Comparison of ENCODE assay signal across 17 mouse cellular contexts in the genomic region with DNA sequence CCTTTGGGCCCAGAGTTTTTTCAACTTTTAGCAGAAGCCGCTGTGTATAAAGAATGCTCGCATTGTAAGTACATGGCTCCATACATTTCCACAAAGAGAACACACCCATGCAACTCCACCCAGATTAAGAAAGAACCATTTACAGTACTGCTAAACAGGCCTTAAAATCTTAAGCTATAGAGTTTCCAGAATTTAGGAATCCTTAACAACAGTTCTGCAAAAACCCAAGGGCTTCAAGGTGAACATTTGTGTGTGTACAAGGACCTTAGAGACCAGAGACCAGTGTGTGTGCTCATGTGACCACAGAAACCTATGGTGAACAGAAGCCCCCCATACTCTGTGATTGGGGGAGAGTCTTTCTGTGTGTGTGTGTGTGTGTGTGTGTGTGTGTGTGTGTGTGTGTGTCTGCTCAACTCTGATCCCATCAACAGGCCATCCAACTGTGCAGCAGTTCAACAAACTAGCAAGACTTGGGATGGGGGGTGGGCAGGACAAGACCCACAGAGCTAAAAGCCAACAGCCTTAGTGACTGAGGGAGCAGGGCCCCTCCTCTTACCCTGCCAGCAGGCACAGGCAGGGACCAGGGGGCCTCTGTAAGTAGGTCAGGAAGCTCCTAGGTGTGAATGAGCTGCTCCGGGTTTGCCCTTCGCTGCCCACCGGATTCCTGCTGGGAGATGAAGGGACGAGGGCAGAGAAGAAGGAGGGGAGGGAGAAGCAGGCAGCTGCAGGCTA. TPM values are rescaled to one million over a fixed set of nuclear protein-coding genes. Genes with fewer than 3 reads are reported as not detected.
A peak's percentile ranks its signal among the peaks of the same experiment; 100 is the strongest.
DNase-seq lines count a peak whose midpoint lies in the region; ATAC-seq lines count a peak whose summit lies in the region.
"Had no signal": no experiment of that assay in that cellular context is flagged by ENCODE, and none has a peak within 500 bp of the region (broad histone marks: within the 10 kb centered on the region; RNA-seq: fewer than 3 reads in every experiment).

No protein-coding gene starts in this region.

- 4% methylated on average over 6 of the region's 6 CpGs for WGBS in hindbrain, embryonic 10.5 days
- WGBS in hindbrain, embryonic 12.5 days: 7% methylated on average over 6 of the region's 6 CpGs
- WGBS in embryonic facial prominence, embryonic 14.5 days: 45% methylated on average over 6 of the region's 6 CpGs
- 5% methylated on average over 6 of the region's 6 CpGs for WGBS in limb, embryonic 11.5 days

- H3K36me3 ChIP-seq in hindbrain, embryonic 10.5 days: no peaks in the 10 kb centered on the region
- no peaks in the 10 kb centered on the region for H3K36me3 ChIP-seq in hindbrain, embryonic 12.5 days
- H3K36me3 ChIP-seq in embryonic facial prominence, embryonic 14.5 days (ENCODE audit: control insufficient read depth, insufficient read depth, low read length): no peaks in the 10 kb centered on the region
- no peaks in the 10 kb centered on the region for H3K36me3 ChIP-seq in limb, embryonic 11.5 days (ENCODE audit: control insufficient read depth, insufficient read depth, low read length)

- H3K4me2 ChIP-seq in hindbrain, embryonic 12.5 days (replicated peaks): no peak overlapping the region
- H3K4me2 ChIP-seq in embryonic facial prominence, embryonic 14.5 days (ENCODE audit: low read depth, low read length): no peak overlapping the region
- 0 out of 2 replicates have a peak overlapping the region, but pooled peaks have one; percentile 16 for H3K4me2 ChIP-seq in limb, embryonic 11.5 days (ENCODE audit: low read depth, severe bottlenecking)

- no peak overlapping the region for H3K27ac ChIP-seq in hindbrain, embryonic 10.5 days
- H3K27ac ChIP-seq in hindbrain, embryonic 12.5 days: no peak overlapping the region
- 0 out of 2 replicates have a peak overlapping the region, but pooled peaks have one; percentile 37 for H3K27ac ChIP-seq in brown adipose tissue, adult 24 weeks (replicated peaks; ENCODE audit: low read depth, low read length)
- peak overlapping the region; percentile 67 for H3K27ac ChIP-seq in embryonic facial prominence, embryonic 14.5 days (replicated peaks; ENCODE audit: low read depth, low read length)
- no peak overlapping the region for H3K27ac ChIP-seq in limb, embryonic 11.5 days (replicated peaks; ENCODE audit: low read depth, low read length)
- H3K27ac ChIP-seq: liver, embryonic 14.5 days; macrophage had no signal

- no peaks in the 10 kb centered on the region for H3K9me3 ChIP-seq in hindbrain, embryonic 10.5 days
- H3K9me3 ChIP-seq in hindbrain, embryonic 12.5 days (replicated peaks): no peaks in the 10 kb centered on the region
- no peaks in the 10 kb centered on the region for H3K9me3 ChIP-seq in embryonic facial prominence, embryonic 14.5 days (ENCODE audit: control insufficient read depth, low read length)
- no peaks in the 10 kb centered on the region for H3K9me3 ChIP-seq in limb, embryonic 11.5 days (ENCODE audit: control insufficient read depth, low read length)

- ATAC-seq in hindbrain, embryonic 12.5 days (ENCODE audit: low FRiP score): no peak
- ATAC-seq in embryonic facial prominence, embryonic 14.5 days (ENCODE audit: low read depth): no peak
- no peak for ATAC-seq in limb, embryonic 11.5 days (ENCODE audit: insufficient number of reproducible peaks, low FRiP score, low TSS enrichment, low read depth)
- no peak for ATAC-seq in megakaryocyte progenitor cell, adult 5-6 weeks (replicated peaks; ENCODE audit: poor library complexity)

- peaks cover 100% of the 10 kb centered on the region for H3K27me3 ChIP-seq in hindbrain, embryonic 10.5 days (ENCODE audit: insufficient read depth, poor library complexity, severe bottlenecking)
- H3K27me3 ChIP-seq in hindbrain, embryonic 12.5 days: peaks cover 100% of the 10 kb centered on the region
- peaks cover 66% of the 10 kb centered on the region for H3K27me3 ChIP-seq in embryonic facial prominence, embryonic 14.5 days (replicated peaks; ENCODE audit: control insufficient read depth, insufficient read depth, low read length)
- H3K27me3 ChIP-seq in limb, embryonic 11.5 days (ENCODE audit: control insufficient read depth, insufficient read depth, low read length): peaks cover 87% of the 10 kb centered on the region

- DNase-seq in hindbrain, embryonic 10.5 days (ENCODE audit: low spot score): peak; percentile 38
- no peak for DNase-seq in embryonic facial prominence, embryonic 14.5 days (ENCODE audit: low spot score)
- no peak for DNase-seq in limb, embryonic 11.5 days (ENCODE audit: low spot score)
- DNase-seq in spleen, postnatal 4 days (ENCODE audit: low spot score in 2 of 2): no peak
- no peak for DNase-seq in left cerebral cortex, adult 8-10 months (ENCODE audit: low spot score in 2 of 2)
- DNase-seq: adrenal gland, postnatal 14 days; cerebellum, adult 11 months; heart, postnatal 10 days; kidney, adult 9 months; spleen, adult 18-20 months; thymus, adult 18-20 months had no signal

- no peak overlapping the region for H3K9ac ChIP-seq in hindbrain, embryonic 12.5 days
- no peak overlapping the region for H3K9ac ChIP-seq in embryonic facial prominence, embryonic 14.5 days (ENCODE audit: low read depth, low read length)
- no peak overlapping the region for H3K9ac ChIP-seq in limb, embryonic 11.5 days (ENCODE audit: low read length)
- H3K9ac ChIP-seq: liver, embryonic 14.5 days had no signal

- no peak overlapping the region for H3K4me3 ChIP-seq in hindbrain, embryonic 10.5 days
- H3K4me3 ChIP-seq in hindbrain, embryonic 12.5 days: no peak overlapping the region
- no peak overlapping the region for H3K4me3 ChIP-seq in brown adipose tissue, adult 24 weeks (ENCODE audit: insufficient read depth, low read depth, low read length)
- H3K4me3 ChIP-seq in embryonic facial prominence, embryonic 14.5 days (ENCODE audit: low read depth, low read length): no peak overlapping the region
- H3K4me3 ChIP-seq in limb, embryonic 11.5 days (ENCODE audit: low read depth, low read length): no peak overlapping the region

- H3K4me1 ChIP-seq in hindbrain, embryonic 10.5 days (replicated peaks): no peaks in the 10 kb centered on the region; the same call in 1 of the 2 replicates
- H3K4me1 ChIP-seq in hindbrain, embryonic 12.5 days: peaks cover 34% of the 10 kb centered on the region
- H3K4me1 ChIP-seq in brown adipose tissue, adult 24 weeks (ENCODE audit: control insufficient read depth, insufficient read depth, insufficient read length, low read length): peaks cover 50% of the 10 kb centered on the region
- peaks cover 82% of the 10 kb centered on the region for H3K4me1 ChIP-seq in embryonic facial prominence, embryonic 14.5 days (ENCODE audit: control insufficient read depth, insufficient read depth, low read length)
- H3K4me1 ChIP-seq in limb, embryonic 11.5 days (ENCODE audit: control insufficient read depth, insufficient read depth, low read length): peaks cover 34% of the 10 kb centered on the region

RNA-seq across cellular contexts. Expression of a gene that starts 19.0 kb away (rescaled TPM):
- polyA plus RNA-seq in hindbrain, embryonic 10.5 days (2016; fragmentation: Nextera tagmentation; extraction: Ambion mirVana): 0.07 and 0.29 TPM in 2 replicates
- polyA plus RNA-seq in hindbrain, embryonic 12.5 days (2016; fragmentation: Nextera tagmentation; extraction: Ambion mirVana): 11.6 and 14.2 TPM in 2 replicates
- 74.6 and 78.4 TPM in 2 replicates for polyA plus RNA-seq in brown adipose tissue, adult 24 weeks (2012; ENCODE audit: insufficient read depth, insufficient read length, missing spikeins)
- polyA plus RNA-seq in embryonic facial prominence, embryonic 14.5 days (2014; fragmentation: Nextera tagmentation; extraction: Ambion mirVana): 64.0 and 67.4 TPM in 2 replicates
- 4.6 TPM in 2 replicates for polyA plus RNA-seq in limb, embryonic 11.5 days (2014; fragmentation: Nextera tagmentation; extraction: Ambion mirVana)
- total RNA-seq in megakaryocyte progenitor cell, adult 5-6 weeks (2015): 44.4 and 46.9 TPM in 2 replicates
- 12.0 and 15.7 TPM in 2 replicates for total RNA-seq in megakaryocyte progenitor cell, adult 5-6 weeks (2017)
- total RNA-seq in left cerebral cortex, adult 8-10 months (2022): 100 to 1,000 TPM; 352 to 438 (median 370) TPM

RNA-seq across cellular contexts. Expression of a gene that starts 41.5 kb away (rescaled TPM):
- 3.8 and 5.5 TPM in 2 replicates for polyA plus RNA-seq in hindbrain, embryonic 10.5 days (2016; fragmentation: Nextera tagmentation; extraction: Ambion mirVana)
- 6.6 and 7.1 TPM in 2 replicates for polyA plus RNA-seq in hindbrain, embryonic 12.5 days (2016; fragmentation: Nextera tagmentation; extraction: Ambion mirVana)
- 7.2 and 9.4 TPM in 2 replicates for polyA plus RNA-seq in brown adipose tissue, adult 24 weeks (2012; ENCODE audit: insufficient read depth, insufficient read length, missing spikeins)
- 5.8 and 6.8 TPM in 2 replicates for polyA plus RNA-seq in embryonic facial prominence, embryonic 14.5 days (2014; fragmentation: Nextera tagmentation; extraction: Ambion mirVana)
- polyA plus RNA-seq in limb, embryonic 11.5 days (2014; fragmentation: Nextera tagmentation; extraction: Ambion mirVana): 3.6 and 3.9 TPM in 2 replicates
- total RNA-seq in megakaryocyte progenitor cell, adult 5-6 weeks (2015): 2.2 and 2.4 TPM in 2 replicates
- total RNA-seq in megakaryocyte progenitor cell, adult 5-6 weeks (2017): 1.7 and 4.0 TPM in 2 replicates
- total RNA-seq in left cerebral cortex, adult 8-10 months (2022): 1 to 10 TPM; 8.4 to 9.7 (median 8.9) TPM

RNA-seq across cellular contexts. Expression of a gene that starts 50.2 kb away (rescaled TPM):
- 43.7 and 45.8 TPM in 2 replicates for polyA plus RNA-seq in hindbrain, embryonic 10.5 days (2016; fragmentation: Nextera tagmentation; extraction: Ambion mirVana)
- 35.7 and 38.6 TPM in 2 replicates for polyA plus RNA-seq in hindbrain, embryonic 12.5 days (2016; fragmentation: Nextera tagmentation; extraction: Ambion mirVana)
- 32.2 and 37.2 TPM in 2 replicates for polyA plus RNA-seq in brown adipose tissue, adult 24 weeks (2012; ENCODE audit: insufficient read depth, insufficient read length, missing spikeins)
- 41.3 and 41.5 TPM in 2 replicates for polyA plus RNA-seq in embryonic facial prominence, embryonic 14.5 days (2014; fragmentation: Nextera tagmentation; extraction: Ambion mirVana)
- polyA plus RNA-seq in limb, embryonic 11.5 days (2014; fragmentation: Nextera tagmentation; extraction: Ambion mirVana): 45.0 and 46.7 TPM in 2 replicates
- total RNA-seq in megakaryocyte progenitor cell, adult 5-6 weeks (2015): 21.4 and 21.9 TPM in 2 replicates
- 51.2 and 57.4 TPM in 2 replicates for total RNA-seq in megakaryocyte progenitor cell, adult 5-6 weeks (2017)
- 10 to 100 TPM; 23.3 to 28.4 (median 24.7) TPM for total RNA-seq in left cerebral cortex, adult 8-10 months (2022)

RNA-seq across cellular contexts. Expression of a gene that starts 58.3 kb away (rescaled TPM):
- polyA plus RNA-seq in hindbrain, embryonic 10.5 days (2016; fragmentation: Nextera tagmentation; extraction: Ambion mirVana): 0.54 and 1.9 TPM in 2 replicates
- 3.0 and 3.6 TPM in 2 replicates for polyA plus RNA-seq in hindbrain, embryonic 12.5 days (2016; fragmentation: Nextera tagmentation; extraction: Ambion mirVana)
- polyA plus RNA-seq in brown adipose tissue, adult 24 weeks (2012; ENCODE audit: insufficient read depth, insufficient read length, missing spikeins): 1.9 TPM in 1 of 2 replicates, not detected in the other
- polyA plus RNA-seq in embryonic facial prominence, embryonic 14.5 days (2014; fragmentation: Nextera tagmentation; extraction: Ambion mirVana): 2.0 and 2.7 TPM in 2 replicates
- polyA plus RNA-seq in limb, embryonic 11.5 days (2014; fragmentation: Nextera tagmentation; extraction: Ambion mirVana): 7.7 and 8.6 TPM in 2 replicates
- 12.2 and 15.2 TPM in 2 replicates for total RNA-seq in megakaryocyte progenitor cell, adult 5-6 weeks (2015)
- total RNA-seq in megakaryocyte progenitor cell, adult 5-6 weeks (2017): 3.7 and 8.5 TPM in 2 replicates
- under 1 TPM in 1 of 4 experiments, not detected in 3; 0.55 TPM for total RNA-seq in left cerebral cortex, adult 8-10 months (2022)
- total RNA-seq: layer of hippocampus, postnatal 14 days had no signal
- polyA plus RNA-seq: macrophage had no signal

RNA-seq across cellular contexts. Expression of a gene that starts 59.4 kb away (rescaled TPM):
- 115 TPM in 2 replicates for polyA plus RNA-seq in hindbrain, embryonic 10.5 days (2016; fragmentation: Nextera tagmentation; extraction: Ambion mirVana)
- polyA plus RNA-seq in hindbrain, embryonic 12.5 days (2016; fragmentation: Nextera tagmentation; extraction: Ambion mirVana): 88.8 and 101 TPM in 2 replicates
- polyA plus RNA-seq in brown adipose tissue, adult 24 weeks (2012; ENCODE audit: insufficient read depth, insufficient read length, missing spikeins): 73.3 and 79.3 TPM in 2 replicates
- polyA plus RNA-seq in embryonic facial prominence, embryonic 14.5 days (2014; fragmentation: Nextera tagmentation; extraction: Ambion mirVana): 109 and 111 TPM in 2 replicates
- polyA plus RNA-seq in limb, embryonic 11.5 days (2014; fragmentation: Nextera tagmentation; extraction: Ambion mirVana): 93.1 and 93.4 TPM in 2 replicates
- 30.2 and 34.4 TPM in 2 replicates for total RNA-seq in megakaryocyte progenitor cell, adult 5-6 weeks (2015)
- 26.2 and 26.3 TPM in 2 replicates for total RNA-seq in megakaryocyte progenitor cell, adult 5-6 weeks (2017)
- total RNA-seq in left cerebral cortex, adult 8-10 months (2022): 10 to 100 TPM; 72.4 to 90.1 (median 79.4) TPM

Comparison
In these comparisons a context has a peak if more than half of its experiments do, and no peak if none do; other contexts are left out.
1. H3K27ac ChIP-seq: peak in brown adipose tissue, adult 24 weeks (single experiment) and embryonic facial prominence, embryonic 14.5 days (single experiment); none in hindbrain, embryonic 10.5 days (single experiment), hindbrain, embryonic 12.5 days (single experiment) and limb, embryonic 11.5 days (single experiment).